Mouse (Mus musculus) naive thymus-derived CD4-positive, alpha-beta T cell, adult 5 months (primary cell): ENCODE results near the gene Olfr486. TPM values are rescaled to one million over a fixed set of nuclear protein-coding genes. Genes with fewer than 3 reads are reported as not detected.

Experiments
- polyA plus RNA-seq: library from polyadenylated mRNA; unstranded; fragments of 100-300 nt; shearing (Covaris generic); gene quantifications from one replicate; pipeline ENCODE4 v1.2.1, GENCODE M21; 2017

Olfr486 gene
- not detected for polyA plus RNA-seq

DNA sequence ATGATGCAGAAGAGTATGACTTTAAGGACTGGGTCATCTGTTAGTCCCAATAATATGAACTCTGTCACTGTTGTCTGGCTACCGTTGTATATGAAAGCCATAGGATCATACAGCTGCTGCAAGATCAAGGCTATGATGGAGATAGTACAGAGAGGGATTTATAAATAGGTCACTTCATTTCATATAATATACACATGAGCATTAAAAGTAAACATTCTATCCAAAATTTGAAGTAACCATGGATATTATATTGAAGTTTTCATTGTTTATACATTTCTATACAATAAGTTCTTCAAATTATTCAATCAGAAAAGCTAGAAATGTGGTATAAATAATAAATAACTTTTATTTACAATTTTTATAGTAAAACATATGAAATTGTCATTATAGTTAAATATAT lies at the start of gene Olfr486:
Gene Olfr486, minus strand, starts transcription at position 101 of the 400 bp plus-strand sequence.

DNA sequence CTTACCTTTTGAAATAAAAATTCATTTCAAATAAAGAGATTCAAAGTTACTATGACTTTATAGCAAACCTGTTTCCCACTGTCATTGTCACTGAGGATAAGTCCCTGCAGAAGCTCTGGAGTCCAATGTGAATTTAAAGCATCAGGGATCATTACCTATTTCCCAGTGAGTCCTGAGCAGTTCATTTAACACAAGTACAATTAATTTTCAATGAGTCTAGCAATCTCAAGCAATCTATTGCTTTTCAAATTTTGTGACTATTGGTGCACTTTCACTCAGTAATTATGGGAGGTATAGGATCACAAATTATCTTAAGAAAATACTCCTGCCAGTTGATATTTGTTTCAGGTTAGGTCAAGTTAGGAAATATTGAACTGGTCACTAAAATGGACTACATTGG lies 42.0 kb upstream of the Olfr486 start, which contains the start of gene Olfr487:
Gene Olfr487, minus strand, starts transcription at position 101 of the 400 bp plus-strand sequence.

GRCm38 (mm10) chr7:108159771-108160170 lies 12.8 kb downstream of the Olfr486 start, which contains the start of gene Olfr485:
Olfr485 (minus strand) TSS chr7:108159871.

DNA sequence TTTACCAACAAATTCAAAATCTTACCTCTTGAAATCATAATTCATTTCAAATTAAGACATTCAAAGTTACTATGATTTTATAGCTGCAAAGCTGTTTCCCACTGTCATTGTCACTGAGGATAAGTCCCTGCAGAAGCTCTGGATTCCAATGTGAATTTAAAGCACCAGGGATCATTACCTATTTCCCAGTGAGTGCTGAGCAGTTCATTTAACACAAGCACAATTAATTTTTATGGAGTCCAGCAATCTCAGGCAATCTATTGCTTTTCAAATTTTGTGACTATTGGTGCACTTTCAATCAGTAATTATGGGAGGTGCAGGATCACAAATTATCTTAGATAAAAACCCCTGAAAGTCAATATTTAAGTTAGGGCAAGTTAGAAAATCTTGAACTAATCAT lies 45.2 kb downstream of the Olfr486 start, which contains the start of gene Olfr484:
Gene Olfr484, minus strand, starts transcription at position 101 of the 400 bp plus-strand sequence.

Other genes starting within 250 kb of the Olfr486 start
- not detected for gene Olfr473, start 242.3 kb downstream of the Olfr486 start, polyA plus RNA-seq
- not detected for gene Olfr474, start 218.1 kb downstream of the Olfr486 start, polyA plus RNA-seq
- gene Olfr476, start 207.9 kb downstream of the Olfr486 start, polyA plus RNA-seq, result not detected
- gene Olfr477, start 186.0 kb downstream of the Olfr486 start, polyA plus RNA-seq, result not detected
- not detected for gene Olfr478, start 138.8 kb downstream of the Olfr486 start, polyA plus RNA-seq
- gene Olfr479, start 122.0 kb downstream of the Olfr486 start, polyA plus RNA-seq, result not detected
- not detected for gene Olfr480, start 105.4 kb downstream of the Olfr486 start, polyA plus RNA-seq
- gene Olfr481, start 92.9 kb downstream of the Olfr486 start, polyA plus RNA-seq, result not detected
- gene Olfr482, start 75.2 kb downstream of the Olfr486 start, polyA plus RNA-seq, result not detected
- gene Olfr483, start 71.9 kb downstream of the Olfr486 start, polyA plus RNA-seq, result not detected
- not detected for gene Olfr484, start 45.3 kb downstream of the Olfr486 start, polyA plus RNA-seq
- gene Olfr485, start 12.9 kb downstream of the Olfr486 start, polyA plus RNA-seq, result not detected
- gene Olfr487, start 41.9 kb upstream of the Olfr486 start, polyA plus RNA-seq, result not detected
- gene Olfr488, start 85.6 kb upstream of the Olfr486 start, polyA plus RNA-seq, result not detected
- 0.50 TPM for gene Olfr490, start 116.2 kb upstream of the Olfr486 start, polyA plus RNA-seq
- not detected for gene Olfr491, start 140.7 kb upstream of the Olfr486 start, polyA plus RNA-seq
- gene Olfr492, start 150.9 kb upstream of the Olfr486 start, polyA plus RNA-seq, result not detected
- not detected for gene Olfr493, start 174.2 kb upstream of the Olfr486 start, polyA plus RNA-seq
- gene Olfr494, start 192.6 kb upstream of the Olfr486 start, polyA plus RNA-seq, result not detected
- gene Olfr495, start 220.4 kb upstream of the Olfr486 start, polyA plus RNA-seq, result not detected
- not detected for gene Olfr497, start 247.7 kb upstream of the Olfr486 start, polyA plus RNA-seq